Mouse (Mus musculus) heart, embryonic 14.5 days (tissue): ENCODE data around the gene Nono. TPM values are rescaled to one million over a fixed set of nuclear protein-coding genes. Genes with fewer than 3 reads are reported as not detected.

ENCODE experiments used
- polyA plus RNA-seq: library from polyadenylated mRNA; unstranded; fragments of >200 nt; fragmentation: Nextera tagmentation; extraction: Ambion mirVana; gene quantifications from 2 replicates; pipeline ENCODE4 v1.2.1, GENCODE M21; 2014

Gene Nono
- polyA plus RNA-seq, 1 experiment from 2014 or later = 223 TPM

Other genes with a start within 250 kb of the Nono start
- 33.3 and 34.4 TPM in 2 replicates for gene Snx12, start 206.8 kb upstream of the Nono start, polyA plus RNA-seq
- 1.4 and 2.3 TPM in 2 replicates for gene Foxo4, start 174.8 kb upstream of the Nono start, polyA plus RNA-seq
- not detected in 2 replicates for gene Gm614, start 165.3 kb upstream of the Nono start, polyA plus RNA-seq
- 16.7 and 18.0 TPM in 2 replicates for gene Il2rg, start 161.1 kb upstream of the Nono start, polyA plus RNA-seq
- not detected in 2 replicates for gene Gm20489, start 160.3 kb upstream of the Nono start, polyA plus RNA-seq
- gene Med12, start 155.3 kb upstream of the Nono start, polyA plus RNA-seq = 25.9 and 29.2 TPM in 2 replicates
- 2.5 and 2.9 TPM in 2 replicates for gene Nlgn3, start 130.2 kb upstream of the Nono start, polyA plus RNA-seq
- not detected in 2 replicates for gene Gjb1, start 52.9 kb upstream of the Nono start, polyA plus RNA-seq
- gene Zmym3, start 8.5 kb upstream of the Nono start, polyA plus RNA-seq = 22.8 and 26.4 TPM in 2 replicates
- 84.4 and 93.9 TPM in 2 replicates for gene Itgb1bp2, start 19.8 kb downstream of the Nono start, polyA plus RNA-seq
- gene Taf1, start 103.4 kb downstream of the Nono start, polyA plus RNA-seq = 8.4 and 9.5 TPM in 2 replicates
- 133 and 138 TPM in 2 replicates for gene Ogt, start 210.7 kb downstream of the Nono start, polyA plus RNA-seq